Mouse (Mus musculus) layer of hippocampus, adult 18-20 months (tissue): Measurements from ENCODE around the gene Il1b. TPM values are rescaled to one million over a fixed set of nuclear protein-coding genes. Genes with fewer than 3 reads are reported as not detected.

Experiments
- DNase-seq, 2 experiments: peaks; one replicate each; pipeline ENCODE4 v3.0.0; 2022; ENCODE audit warnings: low spot score in 2 of 2
- long read RNA-seq: library from polyadenylated mRNA; stranded (forward); transcript quantifications from one replicate; pipeline ENCODE4 v2.0.0, GENCODE M21; 2021
- total RNA-seq, 2 experiments: library from RNA; stranded (reverse); gene quantifications; 2 replicates each; pipeline ENCODE4 v1.2.3; 2021

The Il1b gene
- total RNA-seq, result not detected
- long read RNA-seq, result 0 reads

GRCm38 (mm10) chr2:129371039-129371438 lies at the start of gene Il1b:
Gene Il1b (minus strand): TSS chr2:129371139.
- no peak for DNase-seq

GRCm38 (mm10) chr2:129419361-129419880 lies 48.5 kb upstream of the Il1b start:
- DNase-seq, result no peak

GRCm38 (mm10) chr2:129414593-129414992 lies 43.7 kb upstream of the Il1b start:
- DNase-seq, result peak; percentile 9 to 30

GRCm38 (mm10) chr2:129413488-129413887 lies 42.5 kb upstream of the Il1b start:
- DNase-seq, result no peak

GRCm38 (mm10) chr2:129411651-129412050 lies 40.7 kb upstream of the Il1b start:
- no peak for DNase-seq

GRCm38 (mm10) chr2:129410344-129410743 lies 39.4 kb upstream of the Il1b start:
- DNase-seq, result no peak

- peak; percentile 70 to 88 for DNase-seq
Observed at GRCm38 (mm10) chr2:129408476-129408875, 37.5 kb upstream of the Il1b start.

GRCm38 (mm10) chr2:129407596-129407995 lies 36.7 kb upstream of the Il1b start:
- DNase-seq, result no peak

- no peak for DNase-seq
Observed at GRCm38 (mm10) chr2:129406508-129406907, 35.6 kb upstream of the Il1b start.

- no peak for DNase-seq
Observed at GRCm38 (mm10) chr2:129403786-129404185, 32.8 kb upstream of the Il1b start.

GRCm38 (mm10) chr2:129402330-129402729 lies 31.4 kb upstream of the Il1b start:
- DNase-seq, result no peak

GRCm38 (mm10) chr2:129401803-129402202 lies 30.9 kb upstream of the Il1b start:
- DNase-seq, result no peak

- DNase-seq, result no peak
Observed at GRCm38 (mm10) chr2:129398176-129398575, 27.2 kb upstream of the Il1b start.

GRCm38 (mm10) chr2:129393524-129393923 lies 22.6 kb upstream of the Il1b start:
- DNase-seq, result no peak

- DNase-seq, result no peak
Observed at GRCm38 (mm10) chr2:129390161-129390560, 19.2 kb upstream of the Il1b start.

- DNase-seq, result no peak
Observed at GRCm38 (mm10) chr2:129389323-129389722, 18.4 kb upstream of the Il1b start.

- DNase-seq, result no peak
Observed at GRCm38 (mm10) chr2:129385331-129385730, 14.4 kb upstream of the Il1b start.

- DNase-seq, result no peak
Observed at GRCm38 (mm10) chr2:129384272-129384660, 13.3 kb upstream of the Il1b start.

- no peak for DNase-seq
Observed at GRCm38 (mm10) chr2:129383512-129384271, 12.8 kb upstream of the Il1b start.

- no peak for DNase-seq
Observed at GRCm38 (mm10) chr2:129380746-129381474, 10.0 kb upstream of the Il1b start.

GRCm38 (mm10) chr2:129380211-129380610 lies 9.3 kb upstream of the Il1b start:
- DNase-seq, result no peak

GRCm38 (mm10) chr2:129373307-129373706 lies 2.4 kb upstream of the Il1b start:
- no peak for DNase-seq
